Mouse (Mus musculus): Measurements from ENCODE around the gene Sdk1.

DNA sequence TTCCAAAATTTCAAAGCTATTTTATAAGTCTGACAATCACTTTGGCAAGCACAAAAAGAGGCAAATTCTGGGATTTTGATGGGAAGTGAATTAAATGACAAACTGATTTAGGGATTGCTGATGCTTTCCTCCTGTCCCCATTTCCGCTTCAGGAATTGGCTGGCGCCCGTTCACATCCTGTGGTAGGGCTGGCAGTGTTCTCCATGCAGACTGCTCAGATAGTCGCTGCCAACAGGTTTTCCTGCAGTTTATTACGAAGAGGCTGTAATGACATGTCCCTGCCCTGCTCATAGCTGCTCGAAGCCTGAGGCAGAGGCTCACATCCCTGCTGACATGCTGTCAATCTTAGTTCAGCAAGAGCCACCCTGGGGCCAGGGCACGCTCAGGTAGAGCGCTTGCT, 908.3 kb downstream of the Sdk1 start:
- no peak for TF ChIP-seq CTCF (IDR thresholded peaks at IDR 0.05; ENCODE audit: low read depth, low read length)
- TF ChIP-seq POLR2A (IDR thresholded peaks at IDR 0.05; ENCODE audit: borderline replicate concordance, low read depth, low read length), result no peak

Data from bone marrow macrophage, adult 2 months (primary cell).